Mouse (Mus musculus): Measurements from ENCODE around the gene Map2. TPM values are rescaled to one million over a fixed set of nuclear protein-coding genes. Genes with fewer than 3 reads are reported as not detected.

Gene Map2
- polyA plus RNA-seq, 1 experiment from 2014 or later = 3.8 TPM

GRCm38 (mm10) chr1:66349166-66349835, 174.2 kb downstream of the Map2 start:
- WGBS = 82% methylated on average over 3 of the region's 3 CpGs
- no peak for TF ChIP-seq EP300 (optimal IDR thresholded peaks at IDR 0.05)
- no peak for TF ChIP-seq CTCF (IDR thresholded peaks at IDR 0.05; ENCODE audit: low read depth)
- no peak for ATAC-seq (ENCODE audit: low FRiP score, low TSS enrichment)

DNA sequence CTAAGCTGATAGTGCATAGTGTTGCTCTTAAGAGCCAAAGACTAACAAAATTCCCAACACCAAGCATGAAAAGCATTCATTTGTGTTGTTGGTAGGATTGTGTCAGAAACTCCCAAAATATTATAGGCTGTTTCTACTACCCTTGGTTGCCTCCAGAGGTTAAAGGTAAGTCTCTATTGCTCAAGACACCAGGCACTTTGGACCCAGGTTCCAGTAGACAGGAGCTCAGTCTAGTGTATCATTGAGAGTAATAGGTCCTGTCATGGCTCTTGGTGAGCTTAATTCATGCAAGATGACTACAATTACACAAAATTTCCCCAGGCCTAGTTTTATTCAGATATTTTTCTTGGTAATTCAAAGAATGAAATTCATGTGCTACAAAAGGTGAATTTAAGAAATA, 176.3 kb downstream of the Map2 start:
- DNase-seq (ENCODE audit: low spot score) (no peak), ATAC-seq (ENCODE audit: low FRiP score, low TSS enrichment) (no peak)
- Histone ChIP-seq H3K36me3 (ENCODE audit: control insufficient read depth, insufficient read depth, low read length) (no peaks in the 10 kb centered on the region), H3K27ac (replicated peaks) (no peak overlapping the region), H3K27me3 (ENCODE audit: control insufficient read depth, insufficient read depth, low read length) (no peaks in the 10 kb centered on the region), H3K4me1 (replicated peaks; ENCODE audit: control insufficient read depth, insufficient read depth) (no peaks in the 10 kb centered on the region), H3K4me3 (ENCODE audit: low read depth, low read length) (no peak overlapping the region), H3K4me2 (replicated peaks; ENCODE audit: low read depth) (no peak overlapping the region), H3K9ac (ENCODE audit: low read length) (no peak overlapping the region), H3K9me3 (ENCODE audit: control insufficient read depth, low read length) (no peaks in the 10 kb centered on the region)
- TF ChIP-seq CTCF (IDR thresholded peaks at IDR 0.05; ENCODE audit: low read depth) (no peak), EP300 (optimal IDR thresholded peaks at IDR 0.05) (no peak)

More at GRCm38 (mm10) chr1:66349166-66349835, 174.2 kb downstream of the Map2 start:
- Histone ChIP-seq H3K4me3 (ENCODE audit: low read depth, low read length) (no peak overlapping the region), H3K9ac (ENCODE audit: low read length) (no peak overlapping the region), H3K36me3 (ENCODE audit: control insufficient read depth, insufficient read depth, low read length) (no peaks in the 10 kb centered on the region), H3K27ac (replicated peaks) (no peak overlapping the region), H3K27me3 (ENCODE audit: control insufficient read depth, insufficient read depth, low read length) (no peaks in the 10 kb centered on the region), H3K4me2 (replicated peaks; ENCODE audit: low read depth) (no peak overlapping the region), H3K9me3 (ENCODE audit: control insufficient read depth, low read length) (no peaks in the 10 kb centered on the region), H3K4me1 (replicated peaks; ENCODE audit: control insufficient read depth, insufficient read depth) (no peaks in the 10 kb centered on the region)
- no peak for DNase-seq (ENCODE audit: low spot score)

GRCm38 (mm10) chr1:66361799-66362198, 186.7 kb downstream of the Map2 start:
- H3K9me3 ChIP-seq (ENCODE audit: control insufficient read depth, low read length) = no peaks in the 10 kb centered on the region
- H3K36me3 ChIP-seq (ENCODE audit: control insufficient read depth, insufficient read depth, low read length) = no peaks in the 10 kb centered on the region
- 92% methylated on average over 2 of the region's 2 CpGs for WGBS
- no peak overlapping the region for H3K4me2 ChIP-seq (replicated peaks; ENCODE audit: low read depth)
- ATAC-seq (ENCODE audit: low FRiP score, low TSS enrichment) (no peak), DNase-seq (ENCODE audit: low spot score) (no peak)
- TF ChIP-seq CTCF (IDR thresholded peaks at IDR 0.05; ENCODE audit: low read depth) (no peak), EP300 (optimal IDR thresholded peaks at IDR 0.05) (no peak)
- no peaks in the 10 kb centered on the region for H3K4me1 ChIP-seq (replicated peaks; ENCODE audit: control insufficient read depth, insufficient read depth)
- no peak overlapping the region for H3K27ac ChIP-seq (replicated peaks)
- no peaks in the 10 kb centered on the region for H3K27me3 ChIP-seq (ENCODE audit: control insufficient read depth, insufficient read depth, low read length)
- no peak overlapping the region for H3K4me3 ChIP-seq (ENCODE audit: low read depth, low read length)
- no peak overlapping the region for H3K9ac ChIP-seq (ENCODE audit: low read length)

- Histone ChIP-seq H3K4me3 (ENCODE audit: low read depth, low read length) (no peak overlapping the region), H3K9ac (ENCODE audit: low read length) (no peak overlapping the region), H3K4me2 (replicated peaks; ENCODE audit: low read depth) (no peak overlapping the region), H3K9me3 (ENCODE audit: control insufficient read depth, low read length) (no peaks in the 10 kb centered on the region), H3K27ac (replicated peaks) (no peak overlapping the region), H3K27me3 (ENCODE audit: control insufficient read depth, insufficient read depth, low read length) (no peaks in the 10 kb centered on the region), H3K4me1 (replicated peaks; ENCODE audit: control insufficient read depth, insufficient read depth) (no peaks in the 10 kb centered on the region), H3K36me3 (ENCODE audit: control insufficient read depth, insufficient read depth, low read length) (no peaks in the 10 kb centered on the region)
- TF ChIP-seq EP300 (optimal IDR thresholded peaks at IDR 0.05) (no peak), CTCF (IDR thresholded peaks at IDR 0.05; ENCODE audit: low read depth) (no peak)
- WGBS = 74% methylated on average over 9 of the region's 9 CpGs
- no peak for DNase-seq (ENCODE audit: low spot score)
- no peak for ATAC-seq (ENCODE audit: low FRiP score, low TSS enrichment)
Observed at GRCm38 (mm10) chr1:66363285-66363684, 188.2 kb downstream of the Map2 start.

DNA sequence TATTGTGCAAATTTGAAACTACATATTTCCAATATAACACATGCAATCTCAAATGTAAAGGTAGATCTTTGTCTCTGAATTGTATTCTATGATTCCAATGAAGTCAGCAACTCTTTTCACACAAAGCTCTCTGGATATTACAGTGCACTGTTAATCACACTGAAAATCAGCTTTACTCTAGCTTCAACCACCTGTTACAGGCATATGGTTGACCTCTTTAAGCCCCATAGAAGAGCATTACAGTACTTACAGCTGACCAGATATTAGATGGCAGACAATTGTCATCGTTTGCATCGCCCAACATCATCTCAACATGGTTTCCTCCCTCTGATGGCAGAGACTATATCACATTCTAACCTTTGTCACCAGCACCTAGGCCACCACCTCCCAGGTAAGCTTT, 189.3 kb downstream of the Map2 start:
- H3K4me1 ChIP-seq (replicated peaks; ENCODE audit: control insufficient read depth, insufficient read depth) = no peaks in the 10 kb centered on the region
- no peaks in the 10 kb centered on the region for H3K9me3 ChIP-seq (ENCODE audit: control insufficient read depth, low read length)
- ATAC-seq (ENCODE audit: low FRiP score, low TSS enrichment) (no peak), DNase-seq (ENCODE audit: low spot score) (no peak)
- no peak overlapping the region for H3K9ac ChIP-seq (ENCODE audit: low read length)
- H3K27ac ChIP-seq (replicated peaks) = no peak overlapping the region
- no peak overlapping the region for H3K4me2 ChIP-seq (replicated peaks; ENCODE audit: low read depth)
- TF ChIP-seq EP300 (optimal IDR thresholded peaks at IDR 0.05) = no peak
- TF ChIP-seq CTCF (IDR thresholded peaks at IDR 0.05; ENCODE audit: low read depth) = no peak
- H3K36me3 ChIP-seq (ENCODE audit: control insufficient read depth, insufficient read depth, low read length) = no peaks in the 10 kb centered on the region
- H3K4me3 ChIP-seq (ENCODE audit: low read depth, low read length) = no peak overlapping the region
- H3K27me3 ChIP-seq (ENCODE audit: control insufficient read depth, insufficient read depth, low read length) = no peaks in the 10 kb centered on the region
- WGBS = 89% methylated on average over 2 of the region's 2 CpGs

GRCm38 (mm10) chr1:66365600-66365999, 190.5 kb downstream of the Map2 start:
- Histone ChIP-seq H3K9ac (ENCODE audit: low read length) (no peak overlapping the region), H3K27ac (replicated peaks) (no peak overlapping the region), H3K4me3 (ENCODE audit: low read depth, low read length) (no peak overlapping the region), H3K4me1 (replicated peaks; ENCODE audit: control insufficient read depth, insufficient read depth) (no peaks in the 10 kb centered on the region), H3K27me3 (ENCODE audit: control insufficient read depth, insufficient read depth, low read length) (no peaks in the 10 kb centered on the region), H3K36me3 (ENCODE audit: control insufficient read depth, insufficient read depth, low read length) (no peaks in the 10 kb centered on the region), H3K4me2 (replicated peaks; ENCODE audit: low read depth) (no peak overlapping the region), H3K9me3 (ENCODE audit: control insufficient read depth, low read length) (no peaks in the 10 kb centered on the region)
- ATAC-seq (ENCODE audit: low FRiP score, low TSS enrichment) (no peak), DNase-seq (ENCODE audit: low spot score) (no peak)
- 53% methylated on average over 4 of the region's 4 CpGs for WGBS
- TF ChIP-seq EP300 (optimal IDR thresholded peaks at IDR 0.05) (no peak), CTCF (IDR thresholded peaks at IDR 0.05; ENCODE audit: low read depth) (no peak)
